ENCODE assay signal across 8 mouse cellular contexts in genomic region chr11:75571126-75571990, GRCm38 (mm10). TPM values are rescaled to one million over a fixed set of nuclear protein-coding genes. Genes with fewer than 3 reads are reported as not detected.
DNase-seq lines count a peak whose midpoint lies in the region; ATAC-seq and TF ChIP-seq lines count a peak whose summit lies in the region.

No protein-coding gene starts in this region.

- H3K27ac ChIP-seq in bone marrow macrophage, adult 2 months (ENCODE audit: insufficient read depth, low read depth, low read length), result peak overlapping the region; percentile 96

- peak; percentile 48 for DNase-seq in layer of hippocampus, adult 9-11 months
- no peak for DNase-seq in layer of hippocampus, adult 11-12 months (ENCODE audit: low spot score)
- DNase-seq in gastrocnemius, postnatal 36 days, result peak; percentile 49 to 52
- no peak for DNase-seq in left cerebral cortex, adult 18-20 months (ENCODE audit: low spot score in 2 of 2)

- peaks cover 90% of the 10 kb centered on the region for H3K36me3 ChIP-seq in megakaryocyte, embryonic 14.5 days (replicated peaks; ENCODE audit: low read length)

- peaks cover 76% of the 10 kb centered on the region for H3K4me1 ChIP-seq in bone marrow macrophage, adult 2 months (ENCODE audit: control insufficient read depth, insufficient read depth, low read length)
- H3K4me1 ChIP-seq in megakaryocyte, embryonic 14.5 days, result peaks cover 79% of the 10 kb centered on the region

- no peaks in the 10 kb centered on the region for H3K9me3 ChIP-seq in megakaryocyte, embryonic 14.5 days

- peak; percentile 4; the same call in 1 of the 2 replicates for TF ChIP-seq POLR2A in bone marrow macrophage, adult 2 months (IDR thresholded peaks at IDR 0.05; ENCODE audit: borderline replicate concordance, low read depth, low read length)

- peak overlapping the region; percentile 16 for H3K4me3 ChIP-seq in bone marrow macrophage, adult 2 months (ENCODE audit: insufficient read depth, low read length)
- H3K4me3 ChIP-seq in megakaryocyte, embryonic 14.5 days (replicated peaks), result peak overlapping the region; percentile 77

- peaks cover 7% of the 10 kb centered on the region for H3K27me3 ChIP-seq in megakaryocyte, embryonic 14.5 days (replicated peaks)

- no peak for ATAC-seq in erythroid progenitor cell, adult 5-6 weeks (replicated peaks; ENCODE audit: low FRiP score, poor library complexity, severe bottlenecking)
- no peak for ATAC-seq in erythroblast, adult 5-6 weeks (replicated peaks; ENCODE audit: low FRiP score, poor library complexity, severe bottlenecking)

- no peak for TF ChIP-seq CTCF in bone marrow macrophage, adult 2 months (IDR thresholded peaks at IDR 0.05; ENCODE audit: low read depth, low read length)

- intact Hi-C loops in gastrocnemius, postnatal 36 days (cut with DNase I), result no loop called here

RNA-seq across cellular contexts. Expression of gene Pitpna, which starts 16.5 kb away (rescaled TPM):
- polyA plus RNA-seq in bone marrow macrophage, adult 2 months (2012; ENCODE audit: insufficient read depth, insufficient read length, missing spikeins), result 512 TPM in 2 replicates
- total RNA-seq in gastrocnemius, postnatal 36 days (2021), result 100 to 1,000 TPM; 186 to 223 TPM
- 28.3 and 62.8 TPM in 2 replicates for polyA plus RNA-seq in megakaryocyte, embryonic 14.5 days (2012; ENCODE audit: insufficient read depth, low replicate concordance)
- total RNA-seq in erythroid progenitor cell, adult 5-6 weeks (2015; ENCODE audit: low replicate concordance), result 39.8 and 49.4 TPM in 2 replicates
- 18.0 and 33.4 TPM in 2 replicates for total RNA-seq in erythroid progenitor cell, adult 5-6 weeks (2017; ENCODE audit: low replicate concordance)
- 100 to 1,000 TPM; 330 to 343 TPM for total RNA-seq in left cerebral cortex, adult 18-20 months (2021)
- 44.7 and 47.5 TPM in 2 replicates for total RNA-seq in erythroblast, adult 5-6 weeks (2015; ENCODE audit: low replicate concordance)
- 16.2 and 22.4 TPM in 2 replicates for total RNA-seq in erythroblast, adult 5-6 weeks (2017; ENCODE audit: low replicate concordance)

RNA-seq across cellular contexts. Expression of gene Slc43a2, which starts 39.9 kb away (rescaled TPM):
- 202 and 231 TPM in 2 replicates for polyA plus RNA-seq in bone marrow macrophage, adult 2 months (2012; ENCODE audit: insufficient read depth, insufficient read length, missing spikeins)
- 10 to 100 TPM; 17.6 to 26.9 TPM for total RNA-seq in gastrocnemius, postnatal 36 days (2021)
- 18.9 and 35.4 TPM in 2 replicates for polyA plus RNA-seq in megakaryocyte, embryonic 14.5 days (2012; ENCODE audit: insufficient read depth, low replicate concordance)
- total RNA-seq in erythroid progenitor cell, adult 5-6 weeks (2015; ENCODE audit: low replicate concordance), result 4.3 and 6.3 TPM in 2 replicates
- total RNA-seq in erythroid progenitor cell, adult 5-6 weeks (2017; ENCODE audit: low replicate concordance), result 4.5 and 8.2 TPM in 2 replicates
- total RNA-seq in left cerebral cortex, adult 18-20 months (2021), result 10 to 100 TPM; 49.9 to 50.9 TPM
- 6.7 and 11.9 TPM in 2 replicates for total RNA-seq in erythroblast, adult 5-6 weeks (2015; ENCODE audit: low replicate concordance)
- total RNA-seq in erythroblast, adult 5-6 weeks (2017; ENCODE audit: low replicate concordance), result 9.1 and 14.9 TPM in 2 replicates

RNA-seq across cellular contexts. Expression of gene Scarf1, which starts 58.0 kb away (rescaled TPM):
- 32.8 and 33.5 TPM in 2 replicates for polyA plus RNA-seq in bone marrow macrophage, adult 2 months (2012; ENCODE audit: insufficient read depth, insufficient read length, missing spikeins)
- 1 to 10 TPM; 2.8 to 3.1 TPM for total RNA-seq in gastrocnemius, postnatal 36 days (2021)
- polyA plus RNA-seq in megakaryocyte, embryonic 14.5 days (2012; ENCODE audit: insufficient read depth, low replicate concordance), result 27.4 and 42.5 TPM in 2 replicates
- not detected in 2 replicates for total RNA-seq in erythroid progenitor cell, adult 5-6 weeks (2015; ENCODE audit: low replicate concordance)
- 0.15 TPM in 1 of 2 replicates, not detected in the other for total RNA-seq in erythroid progenitor cell, adult 5-6 weeks (2017; ENCODE audit: low replicate concordance)
- 1 to 10 TPM; 1.1 to 1.2 TPM for total RNA-seq in left cerebral cortex, adult 18-20 months (2021)
- 0.42 TPM in 1 of 2 replicates, not detected in the other for total RNA-seq in erythroblast, adult 5-6 weeks (2015; ENCODE audit: low replicate concordance)
- total RNA-seq in erythroblast, adult 5-6 weeks (2017; ENCODE audit: low replicate concordance), result 0.42 and 1.4 TPM in 2 replicates

RNA-seq across cellular contexts. Expression of gene Inpp5k, which starts 59.4 kb away (rescaled TPM):
- polyA plus RNA-seq in bone marrow macrophage, adult 2 months (2012; ENCODE audit: insufficient read depth, insufficient read length, missing spikeins), result 85.4 and 101 TPM in 2 replicates
- 10 to 100 TPM; 20.4 to 24.0 TPM for total RNA-seq in gastrocnemius, postnatal 36 days (2021)
- polyA plus RNA-seq in megakaryocyte, embryonic 14.5 days (2012; ENCODE audit: insufficient read depth, low replicate concordance), result 38.5 and 43.3 TPM in 2 replicates
- total RNA-seq in erythroid progenitor cell, adult 5-6 weeks (2015; ENCODE audit: low replicate concordance), result 36.8 and 78.8 TPM in 2 replicates
- total RNA-seq in erythroid progenitor cell, adult 5-6 weeks (2017; ENCODE audit: low replicate concordance), result 38.4 and 46.3 TPM in 2 replicates
- 10 to 100 TPM; 36.1 to 36.6 TPM for total RNA-seq in left cerebral cortex, adult 18-20 months (2021)
- total RNA-seq in erythroblast, adult 5-6 weeks (2015; ENCODE audit: low replicate concordance), result 67.3 and 73.2 TPM in 2 replicates
- total RNA-seq in erythroblast, adult 5-6 weeks (2017; ENCODE audit: low replicate concordance), result 50.7 and 78.4 TPM in 2 replicates

Comparison
In these comparisons a context has a peak if more than half of its experiments do, and no peak if none do; other contexts are left out.
1. DNase-seq: peak in layer of hippocampus, adult 9-11 months (single experiment) and gastrocnemius, postnatal 36 days (2 of 2); none in layer of hippocampus, adult 11-12 months (single experiment) and left cerebral cortex, adult 18-20 months (0 of 2).